Mouse (Mus musculus) lung, postnatal 25 days (tissue): ENCODE measurements around the gene Dnajb14.
"Not testable (repeated sequence)": the region's sequence is repeated elsewhere in the genome, so short reads cannot be mapped to it uniquely, and the experiment has no call there.

Source experiments
- DNase-seq: peaks from one replicate; pipeline ENCODE4 v3.0.0; 2022; ENCODE audit warnings: low spot score

Gene Dnajb14

DNA sequence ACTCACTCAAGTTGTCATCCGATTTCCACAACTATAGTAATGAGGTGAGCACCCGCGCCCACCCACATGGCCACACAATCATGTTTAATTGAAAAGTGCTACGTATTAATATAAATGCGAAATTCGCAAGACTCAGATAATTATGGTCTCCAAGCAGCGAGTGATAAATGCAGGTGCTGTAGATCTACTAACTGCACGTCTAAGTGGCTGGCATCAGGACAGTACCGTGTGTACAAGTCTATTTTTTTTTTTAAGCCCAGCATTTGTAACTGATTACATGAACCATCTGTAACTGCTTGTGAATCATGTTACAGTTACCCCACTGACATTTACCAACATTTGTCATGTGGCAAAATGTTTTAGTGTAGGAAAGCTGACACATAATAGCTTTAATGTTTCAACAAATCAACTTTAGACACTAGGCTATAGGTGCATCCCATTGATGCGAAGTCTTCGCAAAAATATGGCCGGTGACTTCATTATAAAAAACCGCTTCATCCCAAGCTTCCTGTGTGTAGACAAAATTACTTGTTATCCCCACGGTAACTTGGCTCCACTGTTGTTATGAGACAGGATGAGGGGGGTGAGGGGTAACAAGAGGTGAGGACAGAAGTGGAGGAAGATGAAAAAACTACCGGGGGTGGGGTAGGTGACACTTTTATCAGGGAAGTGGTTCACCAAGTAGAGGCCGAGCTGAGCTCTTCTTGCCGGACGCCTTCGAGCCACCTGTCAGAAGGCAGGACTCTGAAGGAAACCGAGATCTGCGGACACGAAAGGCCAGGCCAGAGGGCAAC is 3.9 kb upstream of the Dnajb14 start:
- no peak for DNase-seq

GRCm38 (mm10) chr3:137864124-137864987 is 3.1 kb upstream of the Dnajb14 start, which contains the start of gene H2afz:
Gene H2afz (plus strand): TSS chr3:137864487.
- peak; percentile 98 for DNase-seq

DNA sequence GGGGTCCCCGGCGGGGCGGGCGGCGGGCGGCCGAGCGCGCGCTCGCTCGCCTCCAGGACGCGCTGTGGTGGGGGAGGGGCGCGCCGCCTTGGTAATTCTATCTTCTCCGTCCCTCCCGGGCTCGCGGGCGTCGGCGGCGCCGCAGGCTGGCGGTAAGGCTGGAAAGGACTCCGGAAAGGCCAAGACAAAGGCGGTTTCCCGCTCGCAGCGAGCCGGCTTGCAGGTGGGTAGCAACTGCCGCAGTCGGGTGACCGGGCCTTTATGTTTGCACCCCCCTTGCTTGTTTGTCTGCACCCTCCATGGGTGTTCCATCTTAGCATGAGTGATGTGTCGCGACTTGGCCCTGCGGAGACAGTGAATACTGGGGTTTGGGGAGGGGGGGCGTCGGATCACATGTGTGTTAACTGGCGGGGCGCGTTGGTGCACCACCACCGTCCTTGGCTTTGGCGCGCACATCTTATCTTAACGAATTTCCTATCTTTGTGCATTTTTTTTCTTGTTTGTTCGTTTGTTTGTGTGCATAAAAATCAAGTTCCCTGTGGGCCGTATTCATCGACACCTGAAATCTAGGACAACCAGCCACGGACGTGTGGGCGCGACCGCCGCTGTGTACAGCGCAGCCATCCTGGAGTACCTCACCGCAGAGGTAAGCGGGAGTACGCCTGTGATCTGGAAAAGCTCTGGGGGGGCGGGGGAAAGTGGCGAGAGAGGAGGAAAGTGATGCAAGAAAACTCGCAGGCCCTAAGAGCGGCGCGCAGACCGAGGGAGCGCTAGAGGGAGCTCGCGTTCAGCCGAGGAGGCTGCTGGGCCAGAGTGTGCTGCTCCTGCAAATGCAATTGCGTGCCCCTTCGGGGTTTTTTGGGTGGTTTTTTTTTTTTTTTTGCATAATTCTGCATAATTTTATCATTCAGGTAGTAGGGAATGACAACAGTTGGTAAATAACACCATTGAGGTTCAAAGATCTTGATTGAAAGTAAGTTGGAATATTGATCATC is 2.2 kb upstream of the Dnajb14 start:
- peak; percentile 88 for DNase-seq

GRCm38 (mm10) chr3:137867133-137867436 is 390 bp upstream of the Dnajb14 start:
- no peak for DNase-seq

GRCm38 (mm10) chr3:137868094-137868913 is 829 bp downstream of the Dnajb14 start:
- no peak for DNase-seq

DNA sequence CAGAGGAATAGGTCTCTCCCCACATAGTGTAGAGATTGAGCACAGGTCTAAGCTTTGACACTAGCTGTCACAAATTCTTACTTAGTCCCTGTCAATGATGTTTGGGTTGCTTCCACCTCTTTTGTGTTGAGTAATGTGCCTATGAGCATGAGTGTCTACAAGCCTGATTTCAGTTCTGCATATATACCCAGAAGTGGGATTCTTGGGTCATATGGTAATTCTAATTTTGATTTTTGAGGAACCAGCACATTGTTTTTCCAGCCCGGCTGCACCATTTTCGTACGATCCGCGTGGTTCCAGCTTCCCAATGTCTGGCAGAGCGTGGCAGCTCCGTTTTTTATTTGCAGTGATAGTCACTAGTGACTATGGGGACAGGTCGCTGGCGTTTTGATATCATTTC is 1.9 kb downstream of the Dnajb14 start:
- no peak for DNase-seq

DNA sequence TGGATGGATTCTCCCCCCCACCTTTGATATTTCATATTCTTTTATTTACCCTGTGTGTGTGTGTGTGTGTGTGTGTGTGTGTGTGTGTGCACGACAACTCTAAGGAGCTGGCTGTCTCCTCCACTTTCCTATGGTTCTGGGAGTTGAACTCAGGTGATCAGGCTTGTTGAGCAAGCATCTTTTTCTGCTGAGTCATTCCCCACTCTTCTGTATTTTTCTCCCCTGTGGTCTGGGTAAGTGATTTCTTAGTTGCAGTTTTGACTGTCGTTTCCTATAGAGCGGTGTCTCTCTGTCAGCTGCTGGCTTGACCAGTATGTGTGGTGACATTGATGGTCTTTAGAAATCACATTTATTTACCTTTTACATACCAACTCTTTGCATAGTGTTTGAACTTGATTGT is 11.8 kb downstream of the Dnajb14 start:
- DNase-seq = no peak

- DNase-seq = no peak
These were observed 12.8 kb downstream of the Dnajb14 start for GRCm38 (mm10) chr3:137880109-137880748.

DNA sequence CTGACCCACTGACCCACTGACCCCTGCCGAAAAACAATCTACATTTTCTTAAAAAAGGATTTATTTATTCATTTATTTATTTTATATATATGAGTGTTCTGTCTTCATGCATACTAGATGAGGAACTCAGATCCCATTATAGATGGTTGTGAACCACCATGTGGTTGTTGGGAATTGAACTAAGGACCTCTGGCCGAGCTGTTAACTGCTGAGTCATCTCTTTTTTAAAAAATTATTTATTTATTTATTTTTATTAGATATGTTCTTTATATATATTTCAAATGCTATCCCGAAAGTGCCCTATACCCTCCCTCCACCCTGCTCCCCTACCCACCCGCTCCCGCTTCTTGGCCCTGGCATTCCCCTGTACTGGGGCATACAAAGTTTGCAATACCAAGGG is 13.6 kb downstream of the Dnajb14 start:
- no peak for DNase-seq

DNA sequence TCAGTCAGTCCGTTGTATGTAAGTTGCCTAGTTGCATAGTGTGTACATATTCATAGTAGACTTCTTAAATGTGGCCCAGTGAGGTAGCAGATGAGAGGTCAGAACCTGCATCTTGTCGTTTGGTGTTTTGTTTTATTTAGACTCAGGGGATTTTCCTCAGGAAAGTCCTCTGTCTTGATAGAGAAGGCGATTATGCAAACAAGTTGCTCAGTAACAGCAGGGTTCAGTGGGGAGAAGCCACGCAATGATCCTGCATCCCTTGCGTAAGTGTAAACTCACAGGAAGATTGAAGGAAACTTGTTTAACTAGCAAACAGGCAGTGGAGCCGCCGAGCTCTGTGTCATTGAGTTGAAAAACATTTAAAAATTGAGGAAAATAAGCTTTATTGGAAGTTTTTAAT is 20.5 kb downstream of the Dnajb14 start:
- no peak for DNase-seq

DNA sequence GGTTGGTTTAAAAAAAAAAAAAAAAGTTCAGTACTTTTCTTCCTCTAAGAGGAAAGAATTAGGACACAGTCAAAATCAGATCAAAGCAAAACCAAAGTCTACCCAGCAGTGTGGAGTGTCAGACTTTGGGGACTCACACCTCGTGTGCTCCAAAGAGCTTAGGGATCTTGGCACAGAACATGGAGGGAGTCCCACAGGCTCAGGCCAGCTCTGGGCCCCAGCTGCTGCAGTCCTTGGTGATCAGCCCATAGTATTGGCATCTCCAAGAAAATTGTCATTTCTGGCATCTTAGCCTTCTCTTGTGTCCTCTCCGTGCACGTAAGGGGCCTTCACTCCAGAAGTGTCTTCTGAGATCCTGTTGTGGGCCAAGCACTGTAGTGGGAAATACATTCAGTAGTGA is 23.6 kb downstream of the Dnajb14 start:
- DNase-seq = no peak

- DNase-seq = no peak
These were observed 24.6 kb downstream of the Dnajb14 start for GRCm38 (mm10) chr3:137892118-137892517.

DNA sequence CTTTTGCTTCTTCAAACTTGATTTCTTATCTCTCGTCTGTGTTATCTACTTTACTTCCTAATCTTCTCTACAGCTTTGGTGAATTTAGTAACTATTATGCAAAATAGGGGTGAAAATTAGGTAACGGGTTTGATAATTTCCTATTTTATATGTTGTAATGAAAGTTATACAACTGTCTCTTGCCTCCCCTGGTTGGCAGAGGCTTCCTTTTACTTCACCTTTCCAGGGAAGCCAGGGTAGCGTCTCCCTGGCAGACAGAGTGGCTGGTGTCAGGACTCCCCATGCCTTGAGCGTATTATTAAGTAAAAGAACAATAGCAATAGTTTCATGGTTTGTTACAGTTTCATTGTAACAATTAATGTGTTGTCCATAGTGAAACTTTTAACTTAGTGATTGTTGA is 26.3 kb downstream of the Dnajb14 start:
- DNase-seq = no peak

DNA sequence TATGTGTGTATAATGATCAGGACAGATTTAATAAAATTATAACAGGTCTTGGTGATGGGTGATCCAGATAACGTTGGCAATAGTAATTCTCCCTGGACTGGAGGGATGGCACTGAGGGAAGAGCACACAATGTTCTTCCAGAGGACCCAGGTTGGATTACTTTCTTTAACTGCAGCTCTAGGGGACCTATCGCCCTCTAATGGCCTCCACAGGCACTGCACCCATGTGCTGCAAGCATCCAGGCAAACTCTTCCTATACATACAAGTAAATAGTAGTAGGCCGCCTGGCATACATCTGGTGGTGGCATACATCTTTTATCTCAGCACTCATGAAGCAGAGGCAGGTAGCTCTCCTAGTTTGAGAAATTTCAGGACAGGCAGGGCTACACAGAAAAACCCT is 27.7 kb downstream of the Dnajb14 start:
- no peak for DNase-seq

DNA sequence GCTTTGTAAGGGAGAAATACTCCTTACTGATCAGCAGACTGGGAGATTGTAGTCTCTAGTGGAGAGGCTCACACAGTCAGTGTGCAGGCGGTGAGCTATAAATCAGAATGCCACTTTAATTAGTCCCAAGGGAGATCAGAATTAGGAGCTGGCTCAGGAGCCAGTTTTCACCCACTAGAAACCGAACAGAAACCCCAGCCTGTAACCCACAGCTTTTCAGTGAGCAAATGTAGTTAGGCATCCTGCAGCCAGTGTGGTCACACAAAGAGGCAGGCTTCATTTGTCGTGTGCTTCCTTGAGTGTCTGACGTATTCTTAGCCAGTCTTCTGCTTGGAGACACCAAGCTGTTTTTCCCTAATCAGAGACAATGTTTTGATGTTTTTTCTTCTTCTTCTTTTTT is 28.9 kb downstream of the Dnajb14 start:
- no peak for DNase-seq

GRCm38 (mm10) chr3:137896867-137897266 is 29.4 kb downstream of the Dnajb14 start:
- DNase-seq = no peak

- DNase-seq = no peak
These were observed 30.2 kb downstream of the Dnajb14 start for GRCm38 (mm10) chr3:137897685-137898084.

DNA sequence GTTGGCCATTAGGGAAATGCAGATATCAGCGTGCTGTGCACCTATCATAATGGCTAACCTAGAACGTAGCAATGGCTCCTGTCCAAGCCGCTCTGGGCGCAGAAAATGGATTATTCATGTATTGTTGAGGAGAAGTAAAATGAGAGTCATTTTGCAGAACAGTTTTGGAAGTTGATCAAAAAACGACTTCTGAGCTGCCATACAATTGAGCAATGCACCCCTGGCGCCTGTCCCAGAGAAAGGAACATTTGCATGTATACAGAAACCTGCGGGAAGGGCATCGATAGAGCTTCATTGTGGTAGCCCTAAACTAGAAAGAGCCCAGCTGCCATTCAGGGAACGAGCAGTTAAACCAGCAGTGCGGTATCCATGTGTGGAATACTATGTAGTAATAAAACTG is 32.7 kb downstream of the Dnajb14 start:
- DNase-seq = no peak

DNA sequence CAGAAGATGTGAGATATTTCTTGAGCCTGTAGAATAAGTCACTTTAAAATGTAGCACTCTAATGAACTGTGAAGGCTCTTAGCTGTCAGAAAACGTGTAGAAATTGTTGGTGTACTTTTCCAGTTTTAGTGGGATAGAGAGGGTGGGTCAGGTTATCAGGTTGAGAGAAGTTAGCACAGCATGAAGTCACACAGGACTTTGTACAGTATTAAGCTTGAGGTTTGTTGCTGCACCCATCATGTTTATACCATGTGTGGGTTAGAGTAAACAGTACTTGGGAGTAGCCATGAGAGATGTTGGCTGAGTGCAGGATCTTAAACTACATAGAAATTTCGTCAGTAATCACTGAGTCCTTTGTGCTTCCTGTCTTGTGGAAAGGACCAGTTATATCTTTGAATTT is 45.6 kb downstream of the Dnajb14 start:
- no peak for DNase-seq

- not testable (repeated sequence) for DNase-seq
These were observed 47.1 kb downstream of the Dnajb14 start for GRCm38 (mm10) chr3:137914567-137914966.

DNA sequence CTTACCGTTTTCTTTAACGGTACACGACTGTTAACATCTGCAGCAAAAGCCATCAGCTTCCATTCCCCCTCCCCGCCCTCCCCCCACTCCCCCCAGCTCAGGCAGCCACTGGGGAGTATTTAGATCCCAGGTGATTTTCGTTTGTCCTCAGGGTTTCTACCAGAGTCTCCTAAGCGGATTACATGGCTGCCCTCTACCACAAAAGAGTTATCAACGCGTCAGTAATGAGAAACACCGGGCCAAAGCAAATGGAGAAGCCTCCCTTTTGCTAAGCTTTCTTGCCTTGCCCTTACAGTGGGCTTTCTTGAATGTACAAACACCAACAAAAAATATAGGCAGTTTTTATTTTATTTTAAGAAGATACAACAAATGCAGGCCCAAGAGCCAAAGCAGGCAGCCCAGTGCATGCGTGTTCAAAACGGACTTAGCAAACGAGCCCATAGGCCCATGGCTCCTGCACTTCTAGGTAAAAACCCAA is 50.3 kb downstream of the Dnajb14 start:
- no peak for DNase-seq
